Mouse (Mus musculus): Measurements from ENCODE around the gene Tomm5. TPM values are rescaled to one million over a fixed set of nuclear protein-coding genes. Genes with fewer than 3 reads are reported as not detected.

Gene Tomm5
- total RNA-seq (2014; rRNA removed) (75.3 and 83.0 TPM in 2 replicates), polyA plus RNA-seq (2012; rRNA removed) (38.6 and 43.7 TPM in 2 replicates)

DNA sequence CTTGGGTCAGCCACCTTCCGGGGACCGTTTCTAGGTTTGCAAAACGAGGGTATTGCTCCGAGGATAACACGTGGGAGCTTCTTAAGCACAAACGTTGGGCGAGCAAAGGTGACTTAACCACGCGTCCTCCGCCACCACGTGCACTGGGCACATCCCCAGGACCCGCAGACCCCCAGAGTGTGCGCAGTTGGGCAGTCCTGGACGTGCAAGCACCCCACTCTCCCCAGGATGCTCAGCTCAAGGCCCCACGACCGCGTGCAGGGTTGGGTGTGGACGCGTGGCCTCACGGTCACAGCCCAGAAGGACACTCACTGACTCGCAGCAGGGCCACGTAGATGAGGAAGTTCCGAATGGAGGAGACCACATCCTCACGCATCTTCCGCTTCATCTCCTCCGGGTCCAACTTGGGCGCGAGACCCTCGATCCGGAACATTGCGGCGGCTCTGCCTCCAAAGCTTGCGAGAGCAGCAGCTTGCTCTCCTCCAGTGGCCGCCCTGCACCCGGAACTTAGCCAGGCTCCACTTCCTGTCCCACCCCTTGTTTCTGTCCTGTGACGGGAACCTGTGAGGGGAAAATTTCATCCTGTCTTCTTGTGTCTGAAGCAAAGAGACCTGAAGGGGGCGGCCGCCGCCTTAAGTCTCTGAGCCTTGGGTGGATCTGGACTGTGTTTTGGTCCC lies at the start of gene Tomm5:
Gene Tomm5, minus strand, starts transcription at position 514 of the 677 bp plus-strand sequence.
- Histone ChIP-seq H3K4me3 (ENCODE audit: insufficient read depth, low read depth, low read length) (peak within 1 kb of the TSS; percentile 88), H3K27me3 (ENCODE audit: control insufficient read depth, insufficient read depth, low read length) (no peaks in the 10 kb centered on the region), H3K79me2 (ENCODE audit: control insufficient read depth, insufficient read depth, low read length) (no peaks in the 10 kb centered on the region), H3K9ac (ENCODE audit: low read depth, low read length) (peak within 1 kb of the TSS; percentile 85), H3K4me1 (ENCODE audit: control insufficient read depth, insufficient read depth, low read length) (peaks cover 5% of the 10 kb centered on the region), H3K27ac (replicated peaks; ENCODE audit: insufficient read depth, low read depth, low read length) (peak within 1 kb of the TSS; percentile 53), H3K36me3 (ENCODE audit: control insufficient read depth, insufficient read depth, low read length) (peaks cover 9% of the 10 kb centered on the region)
- DNase-seq (ENCODE audit: extremely low read depth, low read depth, low spot score): peak; percentile 91
- TF ChIP-seq POLR2A (IDR thresholded peaks at IDR 0.05; ENCODE audit: extremely low read depth, insufficient read depth, low read length): peak; percentile 62; the same call in 1 of the 2 replicates
- peak; percentile 68 for TF ChIP-seq CTCF (IDR thresholded peaks at IDR 0.05; ENCODE audit: low read depth, low read length)
- under 1% methylated on average over 39 of the region's 39 CpGs for WGBS

DNA sequence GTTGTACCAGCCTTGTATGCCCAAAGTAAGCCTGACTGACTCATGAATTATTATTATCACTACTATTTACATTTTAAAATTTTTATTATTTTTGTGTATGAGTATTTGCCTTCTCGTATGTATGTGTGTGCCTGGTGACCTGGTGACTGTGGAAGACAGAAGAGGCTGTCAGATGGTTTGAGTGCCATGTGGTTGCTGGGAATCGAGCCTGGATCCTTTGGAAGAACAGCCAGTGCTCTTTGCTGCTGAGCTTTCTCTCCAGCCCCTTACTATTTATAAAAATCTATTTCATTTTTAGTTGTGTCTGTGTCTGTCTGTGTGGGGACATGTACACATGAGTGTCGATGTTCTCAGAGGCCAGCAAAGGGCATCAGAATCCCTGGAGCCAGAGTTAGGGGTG lies 48.5 kb upstream of the Tomm5 start:
- no peaks in the 10 kb centered on the region for H3K27me3 ChIP-seq (ENCODE audit: control insufficient read depth, insufficient read depth, low read length)
- no peaks in the 10 kb centered on the region for H3K4me1 ChIP-seq (ENCODE audit: control insufficient read depth, insufficient read depth, low read length)
- H3K36me3 ChIP-seq (ENCODE audit: control insufficient read depth, insufficient read depth, low read length): no peaks in the 10 kb centered on the region
- no peak overlapping the region for H3K9ac ChIP-seq (ENCODE audit: low read depth, low read length)
- 73% methylated on average over 3 of the region's 3 CpGs for WGBS
- no peak for DNase-seq (ENCODE audit: extremely low read depth, low read depth, low spot score)
- no peak for TF ChIP-seq CTCF (IDR thresholded peaks at IDR 0.05; ENCODE audit: low read depth, low read length)
- no peak for TF ChIP-seq POLR2A (IDR thresholded peaks at IDR 0.05; ENCODE audit: extremely low read depth, insufficient read depth, low read length)
- H3K27ac ChIP-seq (replicated peaks; ENCODE audit: insufficient read depth, low read depth, low read length): no peak overlapping the region
- no peak overlapping the region for H3K4me3 ChIP-seq (ENCODE audit: insufficient read depth, low read depth, low read length)
- H3K79me2 ChIP-seq (ENCODE audit: control insufficient read depth, insufficient read depth, low read length): no peaks in the 10 kb centered on the region

DNA sequence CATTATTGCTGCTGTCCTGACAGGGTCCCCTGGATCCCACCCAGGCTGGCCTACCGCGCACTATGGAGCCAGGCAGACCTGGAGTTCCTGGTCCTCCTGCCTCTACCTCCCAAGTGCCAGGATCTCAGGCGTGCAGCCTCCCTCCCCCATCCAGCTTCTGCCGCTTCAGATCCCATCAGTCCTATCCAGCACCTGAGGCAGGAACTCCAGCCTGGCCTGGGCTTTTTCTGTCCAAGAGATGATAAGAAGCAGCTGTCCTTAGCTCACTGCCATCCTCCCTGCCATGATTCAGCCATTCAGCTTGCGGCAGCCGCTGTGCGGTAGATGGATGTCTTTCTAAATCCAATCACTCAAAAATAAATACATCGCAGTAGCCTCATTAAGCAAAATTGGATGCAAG lies 35.1 kb upstream of the Tomm5 start:
- TF ChIP-seq CTCF (IDR thresholded peaks at IDR 0.05; ENCODE audit: low read depth, low read length): no peak
- TF ChIP-seq POLR2A (IDR thresholded peaks at IDR 0.05; ENCODE audit: extremely low read depth, insufficient read depth, low read length): no peak
- Histone ChIP-seq H3K27me3 (ENCODE audit: control insufficient read depth, insufficient read depth, low read length) (no peaks in the 10 kb centered on the region), H3K36me3 (ENCODE audit: control insufficient read depth, insufficient read depth, low read length) (no peaks in the 10 kb centered on the region), H3K4me1 (ENCODE audit: control insufficient read depth, insufficient read depth, low read length) (no peaks in the 10 kb centered on the region), H3K9ac (ENCODE audit: low read depth, low read length) (no peak overlapping the region), H3K27ac (replicated peaks; ENCODE audit: insufficient read depth, low read depth, low read length) (no peak overlapping the region), H3K79me2 (ENCODE audit: control insufficient read depth, insufficient read depth, low read length) (no peaks in the 10 kb centered on the region), H3K4me3 (ENCODE audit: insufficient read depth, low read depth, low read length) (no peak overlapping the region)
- 74% methylated on average over 8 of the region's 8 CpGs for WGBS
- no peak for DNase-seq (ENCODE audit: extremely low read depth, low read depth, low spot score)

DNA sequence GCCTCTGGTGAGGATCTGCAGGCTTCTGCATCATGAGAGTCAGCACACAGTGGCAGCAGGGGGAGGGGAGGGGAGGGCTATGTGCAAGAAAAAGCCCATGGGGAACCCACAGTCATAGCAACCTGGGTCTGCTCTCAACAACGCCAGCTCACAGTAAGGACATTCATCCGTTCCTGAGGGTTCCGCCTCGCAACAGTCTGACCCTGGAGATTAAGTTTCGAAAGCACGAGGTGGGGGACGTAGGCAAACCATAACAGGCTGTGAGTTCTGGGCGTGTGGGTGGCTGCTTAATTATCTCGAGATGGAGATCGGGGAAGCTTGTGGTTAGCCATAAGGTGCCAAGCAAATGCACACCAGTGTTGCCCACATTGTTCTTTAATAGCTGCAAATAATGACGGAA lies 34.5 kb upstream of the Tomm5 start:
- Histone ChIP-seq H3K4me3 (ENCODE audit: insufficient read depth, low read depth, low read length) (no peak overlapping the region), H3K9ac (ENCODE audit: low read depth, low read length) (no peak overlapping the region), H3K27me3 (ENCODE audit: control insufficient read depth, insufficient read depth, low read length) (no peaks in the 10 kb centered on the region), H3K36me3 (ENCODE audit: control insufficient read depth, insufficient read depth, low read length) (no peaks in the 10 kb centered on the region), H3K4me1 (ENCODE audit: control insufficient read depth, insufficient read depth, low read length) (no peaks in the 10 kb centered on the region), H3K79me2 (ENCODE audit: control insufficient read depth, insufficient read depth, low read length) (no peaks in the 10 kb centered on the region), H3K27ac (replicated peaks; ENCODE audit: insufficient read depth, low read depth, low read length) (no peak overlapping the region)
- 63% methylated on average over 11 of the region's 11 CpGs for WGBS
- TF ChIP-seq CTCF (IDR thresholded peaks at IDR 0.05; ENCODE audit: low read depth, low read length) (no peak), POLR2A (IDR thresholded peaks at IDR 0.05; ENCODE audit: extremely low read depth, insufficient read depth, low read length) (no peak)
- no peak for DNase-seq (ENCODE audit: extremely low read depth, low read depth, low spot score)

DNA sequence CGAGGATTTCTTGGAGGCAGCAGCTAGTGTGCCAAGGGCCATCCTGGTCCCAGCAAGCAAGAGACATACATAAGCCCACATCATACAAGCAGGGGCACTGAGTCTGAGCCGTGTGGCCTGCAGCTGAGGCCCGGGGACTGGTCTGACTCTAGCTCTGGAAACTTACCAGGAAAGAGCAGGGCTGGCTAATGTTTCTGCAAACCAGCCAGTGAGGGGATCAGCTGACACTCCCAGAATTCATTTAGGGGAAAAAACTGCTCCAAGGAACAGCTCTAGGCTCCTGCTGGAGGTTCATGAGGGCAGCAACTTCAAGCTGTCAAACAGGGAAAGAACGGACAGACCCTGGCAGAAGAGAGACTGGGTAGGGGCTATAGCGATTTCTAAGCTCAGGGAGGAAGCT lies 33.9 kb upstream of the Tomm5 start:
- Histone ChIP-seq H3K36me3 (ENCODE audit: control insufficient read depth, insufficient read depth, low read length) (no peaks in the 10 kb centered on the region), H3K4me1 (ENCODE audit: control insufficient read depth, insufficient read depth, low read length) (no peaks in the 10 kb centered on the region), H3K4me3 (ENCODE audit: insufficient read depth, low read depth, low read length) (no peak overlapping the region), H3K27ac (replicated peaks; ENCODE audit: insufficient read depth, low read depth, low read length) (no peak overlapping the region), H3K27me3 (ENCODE audit: control insufficient read depth, insufficient read depth, low read length) (no peaks in the 10 kb centered on the region), H3K9ac (ENCODE audit: low read depth, low read length) (no peak overlapping the region), H3K79me2 (ENCODE audit: control insufficient read depth, insufficient read depth, low read length) (no peaks in the 10 kb centered on the region)
- DNase-seq (ENCODE audit: extremely low read depth, low read depth, low spot score): no peak
- TF ChIP-seq CTCF (IDR thresholded peaks at IDR 0.05; ENCODE audit: low read depth, low read length) (no peak), POLR2A (IDR thresholded peaks at IDR 0.05; ENCODE audit: extremely low read depth, insufficient read depth, low read length) (no peak)
- WGBS: 71% methylated on average over 5 of the region's 5 CpGs

DNA sequence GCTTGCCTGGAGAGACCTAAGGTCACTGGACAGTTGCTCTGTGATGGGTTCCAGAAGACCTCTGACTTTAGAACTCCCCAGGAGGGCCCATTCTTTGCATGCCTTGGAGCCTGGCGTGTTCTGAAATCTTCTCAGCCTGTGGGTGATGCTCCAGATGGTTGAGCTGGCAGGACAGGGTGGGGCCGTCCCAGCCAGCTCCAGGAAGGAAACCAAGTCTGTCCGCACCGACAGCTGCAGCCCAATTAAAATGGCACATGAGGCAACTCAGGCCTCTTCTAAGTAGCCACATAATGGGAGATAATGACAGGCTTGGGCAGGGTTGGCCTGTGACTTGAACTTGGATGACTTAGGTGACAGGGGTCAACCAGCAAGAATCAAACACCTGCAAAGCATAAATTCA lies 29.7 kb upstream of the Tomm5 start:
- no peak overlapping the region for H3K9ac ChIP-seq (ENCODE audit: low read depth, low read length)
- TF ChIP-seq POLR2A (IDR thresholded peaks at IDR 0.05; ENCODE audit: extremely low read depth, insufficient read depth, low read length): no peak
- no peak for TF ChIP-seq CTCF (IDR thresholded peaks at IDR 0.05; ENCODE audit: low read depth, low read length)
- no peak overlapping the region for H3K4me3 ChIP-seq (ENCODE audit: insufficient read depth, low read depth, low read length)
- no peak overlapping the region for H3K27ac ChIP-seq (replicated peaks; ENCODE audit: insufficient read depth, low read depth, low read length)
- no peaks in the 10 kb centered on the region for H3K27me3 ChIP-seq (ENCODE audit: control insufficient read depth, insufficient read depth, low read length)
- DNase-seq (ENCODE audit: extremely low read depth, low read depth, low spot score): no peak
- 73% methylated on average over 4 of the region's 4 CpGs for WGBS
- no peaks in the 10 kb centered on the region for H3K79me2 ChIP-seq (ENCODE audit: control insufficient read depth, insufficient read depth, low read length)
- no peaks in the 10 kb centered on the region for H3K36me3 ChIP-seq (ENCODE audit: control insufficient read depth, insufficient read depth, low read length)
- H3K4me1 ChIP-seq (ENCODE audit: control insufficient read depth, insufficient read depth, low read length): no peaks in the 10 kb centered on the region
